Mouse (Mus musculus) embryonic facial prominence, embryonic 13.5 days (tissue): ENCODE measurements around the gene Slfn4. TPM values are rescaled to one million over a fixed set of nuclear protein-coding genes. Genes with fewer than 3 reads are reported as not detected.
"Not testable (repeated sequence)": the region's sequence is repeated elsewhere in the genome, so short reads cannot be mapped to it uniquely, and the experiment has no call there.

Experiments used
- ATAC-seq: fragments of 200-750 bp; cut with Nextera tagmentation; 2 replicates; pipeline ENCODE4 v1.8.0; 2017; ENCODE audit warnings: low read depth; ENCODE audit not compliant: insufficient number of reproducible peaks, insufficient read depth, low FRiP score, low TSS enrichment
- H3K27ac ChIP-seq: fragments of 300-500 bp; sonication (generic); 2 replicates; pipeline ENCODE4 v1.5.1; 2015; ENCODE audit warnings: moderate library complexity, mild to moderate bottlenecking, inconsistent platforms
- H3K27me3 ChIP-seq: fragments of 300-500 bp; sonication (generic); 2 replicates; pipeline ENCODE4 v1.6.1; 2015; ENCODE audit warnings: mild to moderate bottlenecking, inconsistent platforms
- H3K36me3 ChIP-seq: fragments of 300-500 bp; sonication (generic); 2 replicates; pipeline ENCODE4 v1.6.1; 2015; ENCODE audit warnings: mild to moderate bottlenecking, inconsistent platforms
- H3K4me1 ChIP-seq: fragments of 300-500 bp; sonication (generic); 2 replicates; pipeline ENCODE4 v1.6.1; 2015; ENCODE audit warnings: inconsistent platforms
- H3K4me2 ChIP-seq: fragments of 300-500 bp; sonication (generic); 2 replicates; pipeline ENCODE4 v1.6.1; 2015; ENCODE audit warnings: moderate library complexity, mild to moderate bottlenecking, inconsistent platforms
- H3K4me3 ChIP-seq: fragments of 300-500 bp; sonication (generic); 2 replicates; pipeline ENCODE4 v1.5.1; 2015; ENCODE audit warnings: mild to moderate bottlenecking, inconsistent platforms
- H3K9ac ChIP-seq: fragments of 300-500 bp; sonication (generic); 2 replicates; pipeline ENCODE4 v1.6.1; 2015; ENCODE audit warnings: mild to moderate bottlenecking, inconsistent platforms
- H3K9me3 ChIP-seq: fragments of 300-500 bp; sonication (generic); 2 replicates; pipeline ENCODE4 v1.6.1; 2016; ENCODE audit warnings: inconsistent platforms
- WGBS: fragments of 180-500 bp; shearing (Covaris S2); methylation state at CpG from one replicate; pipeline ENCODE4 v1.1.7; 2015; ENCODE audit warnings: mixed read lengths; 5-methylcytosine and 5-hydroxymethylcytosine counted together
- polyA plus RNA-seq: library from polyadenylated mRNA; unstranded; fragments of >200 nt; fragmentation: Nextera tagmentation; extraction: Ambion mirVana; gene quantifications from 2 replicates; pipeline ENCODE4 v1.2.1, GENCODE M21; 2015

The Slfn4 gene
- polyA plus RNA-seq, 1 experiment from 2014 or later = 0.15 TPM

GRCm38 (mm10) chr11:83224750-83225149, 49.8 kb downstream of the Slfn4 start:
- H3K36me3 ChIP-seq = no peaks in the 10 kb centered on the region
- H3K4me1 ChIP-seq = no peaks in the 10 kb centered on the region
- no peak overlapping the region for H3K4me2 ChIP-seq
- no peak for ATAC-seq
- no peak overlapping the region for H3K27ac ChIP-seq
- H3K9me3 ChIP-seq = no peaks in the 10 kb centered on the region
- 74% methylated on average over 3 of the region's 3 CpGs for WGBS
- H3K4me3 ChIP-seq = no peak overlapping the region
- 0 out of 2 replicates have a peak, but pooled peaks cover 6% of the 10 kb centered on the region for H3K27me3 ChIP-seq
- H3K9ac ChIP-seq = no peak overlapping the region

DNA sequence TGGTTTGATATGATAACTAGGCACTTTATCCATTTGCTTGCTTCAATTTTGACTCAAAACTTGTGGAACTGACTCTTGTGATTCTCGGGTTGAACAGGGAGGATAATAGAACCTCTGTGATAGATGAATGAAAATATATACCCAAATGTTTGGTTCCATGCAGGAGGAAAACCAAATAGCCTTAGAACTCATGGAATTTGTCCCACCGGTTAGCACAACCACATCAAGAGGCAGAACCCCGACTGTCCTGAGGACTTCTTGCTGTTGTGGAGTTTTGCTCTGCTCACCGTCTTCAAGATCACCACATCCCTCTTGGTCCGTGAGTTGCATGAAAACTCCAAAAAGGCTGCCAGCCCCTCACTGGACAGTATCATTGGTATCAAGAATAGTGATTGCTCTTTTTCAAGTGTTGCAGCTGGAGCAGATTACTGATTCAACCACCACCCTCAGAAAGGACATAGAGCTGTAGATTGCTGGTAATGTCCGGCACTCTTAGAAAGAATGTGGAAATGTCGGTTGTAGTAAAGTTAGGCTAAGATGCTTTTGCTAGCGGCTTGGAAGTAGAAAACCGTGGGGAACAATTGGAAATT, 50.5 kb downstream of the Slfn4 start:
- no peak overlapping the region for H3K4me2 ChIP-seq
- 0 out of 2 replicates have a peak, but pooled peaks cover 6% of the 10 kb centered on the region for H3K27me3 ChIP-seq
- 84% methylated on average over 9 of the region's 9 CpGs for WGBS
- no peak overlapping the region for H3K4me3 ChIP-seq
- no peak overlapping the region for H3K27ac ChIP-seq
- H3K9ac ChIP-seq = no peak overlapping the region
- no peaks in the 10 kb centered on the region for H3K9me3 ChIP-seq
- H3K4me1 ChIP-seq = no peaks in the 10 kb centered on the region
- ATAC-seq = no peak
- no peaks in the 10 kb centered on the region for H3K36me3 ChIP-seq

- no peaks in the 10 kb centered on the region for H3K4me1 ChIP-seq
- H3K9me3 ChIP-seq = no peaks in the 10 kb centered on the region
- ATAC-seq = no peak
- H3K4me2 ChIP-seq = no peak overlapping the region
- H3K4me3 ChIP-seq = no peak overlapping the region
- H3K9ac ChIP-seq = no peak overlapping the region
- H3K36me3 ChIP-seq = no peaks in the 10 kb centered on the region
- H3K27ac ChIP-seq = no peak overlapping the region
- H3K27me3 ChIP-seq = 0 out of 2 replicates have a peak, but pooled peaks cover 6% of the 10 kb centered on the region
- 76% methylated on average over 7 of the region's 7 CpGs for WGBS
Measured at GRCm38 (mm10) chr11:83227926-83228723, 53.1 kb downstream of the Slfn4 start.

- 66% methylated on average over 3 of the region's 3 CpGs for WGBS
- Histone ChIP-seq H3K36me3 (no peaks in the 10 kb centered on the region), H3K4me2 (no peak overlapping the region), H3K4me3 (no peak overlapping the region), H3K4me1 (no peaks in the 10 kb centered on the region), H3K27ac (no peak overlapping the region), H3K27me3 (0 out of 2 replicates have a peak, but pooled peaks cover 6% of the 10 kb centered on the region), H3K9ac (no peak overlapping the region), H3K9me3 (no peaks in the 10 kb centered on the region)
- no peak for ATAC-seq
Measured at GRCm38 (mm10) chr11:83230966-83231365, 56.0 kb downstream of the Slfn4 start.

GRCm38 (mm10) chr11:83233621-83234020, 58.6 kb downstream of the Slfn4 start:
- H3K4me3 ChIP-seq = not testable (repeated sequence)

DNA sequence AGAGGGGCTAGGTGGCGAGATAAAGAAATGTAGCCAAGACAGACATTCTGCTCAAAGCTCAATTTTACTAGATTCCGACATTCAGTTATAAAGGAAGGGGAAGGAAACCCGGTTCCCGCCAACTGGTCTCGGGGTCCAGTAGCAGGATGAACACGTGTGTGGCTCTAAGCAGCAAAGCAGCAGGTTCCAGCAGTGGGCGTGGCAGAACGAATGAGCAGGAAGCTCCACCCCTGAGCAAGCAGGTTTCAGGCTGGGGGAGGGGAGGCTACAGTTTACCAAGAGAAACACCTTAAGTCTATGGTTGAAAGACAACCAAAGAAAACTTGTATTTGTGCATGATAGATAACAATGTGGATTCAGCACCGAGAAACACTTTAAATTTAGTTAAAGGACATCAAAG, 62.4 kb downstream of the Slfn4 start:
- not testable (repeated sequence) for H3K9me3 ChIP-seq, H3K36me3 ChIP-seq, H3K9ac ChIP-seq, ATAC-seq, H3K4me2 ChIP-seq, H3K4me1 ChIP-seq, H3K4me3 ChIP-seq, H3K27ac ChIP-seq, H3K27me3 ChIP-seq
- WGBS = 81% methylated on average over 9 of the region's 9 CpGs

More at GRCm38 (mm10) chr11:83233621-83234020, 58.6 kb downstream of the Slfn4 start:
- not testable (repeated sequence) for H3K27ac ChIP-seq, H3K4me2 ChIP-seq, H3K27me3 ChIP-seq, ATAC-seq, H3K9me3 ChIP-seq, H3K36me3 ChIP-seq, H3K9ac ChIP-seq, H3K4me1 ChIP-seq
- WGBS = 32% methylated on average over 5 of the region's 5 CpGs

- Histone ChIP-seq H3K9ac (no peak overlapping the region), H3K36me3 (no peaks in the 10 kb centered on the region), H3K9me3 (no peaks in the 10 kb centered on the region), H3K27me3 (no peaks in the 10 kb centered on the region), H3K27ac (no peak overlapping the region), H3K4me1 (no peaks in the 10 kb centered on the region), H3K4me3 (no peak overlapping the region), H3K4me2 (no peak overlapping the region)
- WGBS = 89% methylated on average over 2 of the region's 2 CpGs
- no peak for ATAC-seq
Measured at GRCm38 (mm10) chr11:83238389-83238788, 63.4 kb downstream of the Slfn4 start.

GRCm38 (mm10) chr11:83239811-83240210, 64.8 kb downstream of the Slfn4 start:
- no peak for ATAC-seq
- no peaks in the 10 kb centered on the region for H3K4me1 ChIP-seq
- no peak overlapping the region for H3K9ac ChIP-seq
- no peaks in the 10 kb centered on the region for H3K9me3 ChIP-seq
- 15% methylated on average over 2 of the region's 2 CpGs for WGBS
- no peak overlapping the region for H3K27ac ChIP-seq
- H3K36me3 ChIP-seq = no peaks in the 10 kb centered on the region
- H3K27me3 ChIP-seq = no peaks in the 10 kb centered on the region
- H3K4me3 ChIP-seq = no peak overlapping the region
- H3K4me2 ChIP-seq = no peak overlapping the region

Other genes with a start within 250 kb of the Slfn4 start
- gene Slfn5, start 223.8 kb upstream of the Slfn4 start, polyA plus RNA-seq = 0.94 and 1.8 TPM in 2 replicates
- gene Slfn9, start 183.4 kb upstream of the Slfn4 start, polyA plus RNA-seq = 17.4 TPM in 2 replicates
- 0.62 and 0.74 TPM in 2 replicates for gene Slfn8, start 154.4 kb upstream of the Slfn4 start, polyA plus RNA-seq
- gene Slfn2, start 110.1 kb upstream of the Slfn4 start, polyA plus RNA-seq = 3.3 and 4.8 TPM in 2 replicates
- gene Slfn1, start 58.3 kb upstream of the Slfn4 start, polyA plus RNA-seq = 0.14 TPM in 1 of 2 replicates, not detected in the other
- 1.3 and 2.1 TPM in 2 replicates for gene Slfn3, start 16.1 kb downstream of the Slfn4 start, polyA plus RNA-seq
- 0.21 and 0.51 TPM in 2 replicates for gene Slfn14, start 111.5 kb downstream of the Slfn4 start, polyA plus RNA-seq
- 56.8 and 57.6 TPM in 2 replicates for gene Ap2b1, start 123.8 kb downstream of the Slfn4 start, polyA plus RNA-seq
- gene Pex12, start 127.4 kb downstream of the Slfn4 start, polyA plus RNA-seq = 14.9 and 15.4 TPM in 2 replicates
- gene Rasl10b, start 234.0 kb downstream of the Slfn4 start, polyA plus RNA-seq = 3.5 and 3.9 TPM in 2 replicates